14 mouse cellular contexts compared by ENCODE assay signal in the genomic region with DNA sequence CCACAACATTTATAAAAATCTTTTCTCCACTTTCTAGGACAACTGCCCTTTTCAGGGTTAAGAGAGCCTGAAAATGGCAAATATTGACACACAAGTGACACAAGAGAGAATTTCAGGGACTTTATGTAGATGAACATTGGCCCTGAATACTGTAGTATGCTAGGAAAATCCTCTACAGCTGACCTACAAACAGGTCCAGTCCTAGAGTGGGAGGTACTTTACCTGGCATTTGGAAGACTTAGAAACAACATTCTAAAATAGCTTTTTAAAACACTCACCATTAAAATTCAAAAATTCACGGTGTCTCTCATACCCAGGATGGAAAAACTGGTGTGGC.
"Had no signal": no experiment of that assay in that cellular context is flagged by ENCODE, and none has a peak within 500 bp of the region (broad histone marks: within the 10 kb centered on the region; RNA-seq: fewer than 3 reads in every experiment).

No protein-coding gene starts in this region.

- H3K27me3 ChIP-seq: neural tube, embryonic 12.5 days; neural tube, embryonic 13.5 days; neural tube, embryonic 15.5 days had no signal

- DNase-seq: right cerebral cortex, adult 18-20 months; right cerebral cortex, postnatal 14 days; right cerebral cortex, postnatal 25 days; right cerebral cortex, postnatal 4 days; spleen, adult 18-20 months; thymus, adult 18-20 months; thymus, adult 2 months; thymus, postnatal 14 days; thymus, postnatal 25 days; thymus, postnatal 36 days; thymus, postnatal 4 days had no signal

- H3K27ac ChIP-seq: neural tube, embryonic 12.5 days; neural tube, embryonic 13.5 days; neural tube, embryonic 15.5 days had no signal

- H3K36me3 ChIP-seq: neural tube, embryonic 15.5 days had no signal

- H3K9ac ChIP-seq: neural tube, embryonic 12.5 days; neural tube, embryonic 13.5 days; neural tube, embryonic 15.5 days had no signal

- H3K4me3 ChIP-seq: neural tube, embryonic 12.5 days; neural tube, embryonic 13.5 days; neural tube, embryonic 15.5 days had no signal

- H3K9me3 ChIP-seq: neural tube, embryonic 12.5 days; neural tube, embryonic 13.5 days; neural tube, embryonic 15.5 days had no signal

- H3K4me2 ChIP-seq: neural tube, embryonic 12.5 days; neural tube, embryonic 13.5 days; neural tube, embryonic 15.5 days had no signal

- H3K4me1 ChIP-seq: neural tube, embryonic 12.5 days; neural tube, embryonic 13.5 days; neural tube, embryonic 15.5 days had no signal
